Mouse (Mus musculus): ENCODE measurements around the gene Gm17655.

DNA sequence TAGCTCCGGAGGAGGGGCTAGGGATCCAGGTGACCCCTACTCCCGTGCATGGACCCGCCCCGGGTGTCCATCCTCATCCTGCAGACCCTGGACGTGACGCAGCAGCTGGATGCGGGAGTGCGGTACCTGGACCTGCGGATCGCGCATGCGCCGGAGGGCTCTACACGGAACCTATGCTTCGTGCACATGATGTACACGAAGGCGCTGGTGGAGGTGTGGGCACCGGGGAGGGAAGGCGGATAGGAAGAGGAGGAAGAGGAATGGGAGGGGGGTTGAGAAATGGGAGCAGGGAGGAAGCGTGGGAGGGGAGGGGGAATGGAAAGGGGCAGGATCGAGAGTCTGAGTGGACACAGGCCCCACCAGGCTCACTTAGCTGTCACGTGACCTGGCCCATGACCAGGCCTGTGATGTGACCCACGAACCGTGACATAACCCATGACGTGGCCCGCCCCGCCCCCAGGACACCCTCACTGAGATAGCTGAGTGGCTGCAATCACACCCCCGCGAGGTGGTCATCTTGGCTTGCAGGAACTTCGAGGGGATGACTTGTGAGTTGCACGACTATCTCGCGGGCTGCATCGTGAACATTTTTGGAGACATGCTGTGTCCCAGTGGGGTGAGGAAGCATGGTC lies 29.5 kb upstream of the Gm17655 start:
- no peak for TF ChIP-seq CTCF (IDR thresholded peaks at IDR 0.05; ENCODE audit: low read depth, low read length)
- TF ChIP-seq POLR2A (IDR thresholded peaks at IDR 0.05; ENCODE audit: extremely low read depth, insufficient read depth, low read length), result no peak

Measured in liver, adult 2 months (tissue).